Mouse (Mus musculus) forebrain, embryonic 14.5 days (tissue): ENCODE results near the gene Bcl6. TPM values are rescaled to one million over a fixed set of nuclear protein-coding genes. Genes with fewer than 3 reads are reported as not detected.

Source experiments
- ATAC-seq: fragments of 200-750 bp; cut with Nextera tagmentation; 2 replicates; pipeline ENCODE4 v1.8.0; 2017; ENCODE audit warnings: mild to moderate bottlenecking, moderate library complexity
- DNase-seq: peaks from one replicate; pipeline ENCODE4 v3.0.0-alpha.2; 2015; ENCODE audit warnings: low spot score
- H3K27ac ChIP-seq: fragments of 300-500 bp; sonication (generic); 2 replicates; pipeline ENCODE4 v1.5.1; 2014; ENCODE audit warnings: low read depth, mild to moderate bottlenecking, control low read depth, low read length, moderate library complexity
- H3K27me3 ChIP-seq: fragments of 300-500 bp; sonication (generic); replicated peaks from 2 replicates; pipeline ENCODE4 v1.6.1; 2014; ENCODE audit warnings: low read length, control low read depth, mixed read lengths; ENCODE audit not compliant: control insufficient read depth, insufficient read depth
- H3K36me3 ChIP-seq: fragments of 300-500 bp; sonication (generic); 2 replicates; pipeline ENCODE4 v1.6.1; 2014; ENCODE audit warnings: low read length, control low read depth; ENCODE audit not compliant: control insufficient read depth, insufficient read depth
- H3K4me1 ChIP-seq: fragments of 300-500 bp; sonication (generic); 2 replicates; pipeline ENCODE4 v1.6.1; 2014; ENCODE audit warnings: antibody characterized with exemption, low read length, control low read depth; ENCODE audit not compliant: control insufficient read depth, insufficient read depth
- H3K4me2 ChIP-seq: fragments of 300-500 bp; sonication (generic); 2 replicates; pipeline ENCODE4 v1.6.1; 2014; ENCODE audit warnings: mild to moderate bottlenecking, control low read depth, low read length
- H3K4me3 ChIP-seq: fragments of 300-500 bp; sonication (generic); 2 replicates; pipeline ENCODE4 v1.5.1; 2014; ENCODE audit warnings: low read depth, low read length, control low read depth
- H3K9ac ChIP-seq: fragments of 300-500 bp; sonication (generic); 2 replicates; pipeline ENCODE4 v1.6.1; 2014; ENCODE audit warnings: mild to moderate bottlenecking, low read length, control low read depth, moderate library complexity
- H3K9me3 ChIP-seq: fragments of 300-500 bp; sonication (generic); replicated peaks from 2 replicates; pipeline ENCODE4 v1.6.1; 2016; ENCODE audit warnings: low read length, control low read depth, mixed read lengths; ENCODE audit not compliant: control insufficient read depth
- WGBS: fragments of 180-500 bp; shearing (Covaris S2); extraction: QIAGEN DNeasy Blood & Tissue Kit; methylation state at CpG from one replicate; pipeline ENCODE4 v1.1.7; 2014; 5-methylcytosine and 5-hydroxymethylcytosine counted together
- polyA plus RNA-seq: library from polyadenylated mRNA; unstranded; fragments of >200 nt; fragmentation: Nextera tagmentation; extraction: Ambion mirVana; gene quantifications from 2 replicates; pipeline ENCODE4 v1.2.1, GENCODE M21; 2014

The Bcl6 gene
- polyA plus RNA-seq, 1 experiment from 2014 or later, result 1.3 TPM

DNA sequence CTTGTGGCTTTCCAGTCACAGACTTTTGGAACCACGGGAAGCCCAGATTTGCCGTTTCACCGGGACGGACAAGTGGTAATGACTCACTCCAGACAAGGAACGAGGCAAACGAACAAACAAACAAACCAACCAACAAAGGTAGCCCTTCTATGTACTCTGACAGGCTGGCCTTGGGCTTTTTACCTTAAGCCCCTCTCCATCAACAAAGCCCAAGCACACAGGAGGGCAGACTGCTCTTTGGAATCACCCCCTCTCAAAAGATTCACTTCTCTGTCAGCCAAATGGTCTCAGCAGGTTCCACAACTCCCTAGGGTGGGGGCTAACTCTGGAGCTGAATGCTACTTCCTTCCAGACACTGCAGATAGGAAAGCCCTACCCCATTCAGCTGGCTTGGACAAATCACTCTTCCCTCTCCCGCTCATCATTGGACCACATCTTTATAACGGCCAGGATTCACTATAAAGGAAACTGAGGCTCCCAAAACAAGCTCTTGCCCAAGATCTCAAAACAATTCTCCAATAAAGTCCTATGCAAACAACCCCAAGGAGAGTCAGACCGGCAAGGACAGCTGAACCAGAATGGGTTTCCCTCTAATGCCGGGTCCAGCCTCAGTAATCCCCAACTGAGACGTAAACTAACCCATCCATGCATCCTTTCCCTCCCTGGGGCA is 8.3 kb downstream of the Bcl6 start:
- Histone ChIP-seq H3K9me3 (no peaks in the 10 kb centered on the region), H3K27ac (no peak overlapping the region), H3K9ac (no peak overlapping the region), H3K4me3 (peak overlapping the region; percentile 33), H3K27me3 (peaks cover 32% of the 10 kb centered on the region), H3K36me3 (no peaks in the 10 kb centered on the region), H3K4me2 (peak overlapping the region; percentile 67), H3K4me1 (peaks cover 23% of the 10 kb centered on the region)
- DNase-seq (no peak), ATAC-seq (no peak)
- WGBS, result 5% methylated on average over 11 of the region's 11 CpGs

DNA sequence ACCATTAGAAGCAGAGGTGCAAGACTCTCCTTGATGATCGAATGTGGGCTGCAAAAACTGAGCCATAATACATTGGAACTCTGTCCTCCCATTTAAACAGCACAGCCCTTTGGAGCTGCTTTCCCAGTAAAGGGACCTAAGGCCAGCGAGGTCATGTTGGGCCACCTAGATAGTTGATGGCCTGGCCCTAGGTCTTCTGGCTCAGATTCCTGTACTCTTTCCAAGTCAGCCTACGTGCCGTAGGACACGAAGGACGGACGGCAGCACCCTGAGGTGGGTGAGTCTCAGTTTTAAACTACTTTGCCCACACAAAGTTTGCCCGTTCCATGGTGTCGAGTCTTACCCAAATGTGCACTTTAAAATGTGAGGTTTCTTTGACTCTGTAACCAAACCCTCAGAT is 9.2 kb downstream of the Bcl6 start:
- no peak overlapping the region for H3K4me3 ChIP-seq
- ATAC-seq, result no peak
- H3K9ac ChIP-seq, result no peak overlapping the region
- H3K27ac ChIP-seq, result no peak overlapping the region
- H3K36me3 ChIP-seq, result no peaks in the 10 kb centered on the region
- H3K27me3 ChIP-seq, result peaks cover 32% of the 10 kb centered on the region
- H3K4me2 ChIP-seq, result no peak overlapping the region
- DNase-seq, result no peak
- peaks cover 17% of the 10 kb centered on the region for H3K4me1 ChIP-seq
- no peaks in the 10 kb centered on the region for H3K9me3 ChIP-seq
- WGBS, result 84% methylated on average over 9 of the region's 9 CpGs

DNA sequence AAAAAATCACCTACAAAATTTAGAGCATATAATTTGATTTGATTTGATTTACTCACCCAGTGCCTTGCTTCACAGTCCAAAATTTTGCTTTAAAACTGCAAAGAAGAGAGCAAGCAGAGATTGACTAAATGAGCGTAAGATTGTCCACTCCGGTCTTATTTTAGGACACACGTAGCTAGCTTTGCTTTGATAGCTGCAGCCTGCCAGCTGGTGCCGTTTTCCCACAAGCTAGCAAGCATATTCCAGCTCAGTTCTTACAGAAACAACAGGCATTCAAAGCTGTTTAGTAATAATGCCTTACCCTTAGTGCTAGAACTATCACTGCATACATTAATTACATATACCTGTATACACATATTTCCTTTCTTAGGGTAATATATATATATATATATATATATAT is 10.2 kb downstream of the Bcl6 start:
- no peak overlapping the region for H3K9ac ChIP-seq
- WGBS, result 76% methylated on average over 4 of the region's 4 CpGs
- H3K4me3 ChIP-seq, result no peak overlapping the region
- H3K4me1 ChIP-seq, result peaks cover 16% of the 10 kb centered on the region
- H3K27ac ChIP-seq, result no peak overlapping the region
- DNase-seq, result no peak
- H3K27me3 ChIP-seq, result peaks cover 32% of the 10 kb centered on the region
- no peaks in the 10 kb centered on the region for H3K9me3 ChIP-seq
- no peak overlapping the region for H3K4me2 ChIP-seq
- no peaks in the 10 kb centered on the region for H3K36me3 ChIP-seq
- ATAC-seq, result no peak

DNA sequence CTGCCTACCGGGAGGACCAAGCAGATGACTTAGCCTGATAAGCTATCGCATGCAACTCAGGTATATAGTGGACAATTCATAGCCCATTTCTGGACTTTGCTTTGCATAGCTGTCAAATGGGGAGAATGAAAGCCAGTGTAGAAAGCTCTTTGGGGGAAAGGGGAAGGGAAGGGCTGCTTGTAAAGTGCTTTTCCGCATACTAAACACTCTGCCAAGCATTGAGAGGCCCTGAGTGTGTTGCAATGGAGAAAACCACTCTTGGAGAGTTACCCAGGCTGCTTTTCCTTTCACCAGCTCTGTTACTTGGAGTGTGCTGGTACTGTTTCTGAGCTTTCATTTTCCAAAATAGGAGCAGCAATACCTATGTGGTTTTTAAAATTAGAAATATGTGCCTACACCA is 10.9 kb downstream of the Bcl6 start:
- Histone ChIP-seq H3K27me3 (peaks cover 32% of the 10 kb centered on the region), H3K4me1 (peaks cover 14% of the 10 kb centered on the region), H3K9ac (no peak overlapping the region), H3K4me2 (no peak overlapping the region), H3K27ac (no peak overlapping the region), H3K4me3 (no peak overlapping the region), H3K36me3 (no peaks in the 10 kb centered on the region), H3K9me3 (no peaks in the 10 kb centered on the region)
- WGBS, result 79% methylated on average over 3 of the region's 3 CpGs
- ATAC-seq (no peak), DNase-seq (no peak)

GRCm38 (mm10) chr16:23976196-23976595 is 12.5 kb downstream of the Bcl6 start:
- no peak for DNase-seq
- no peak overlapping the region for H3K9ac ChIP-seq
- no peak for ATAC-seq
- H3K27me3 ChIP-seq, result peaks cover 22% of the 10 kb centered on the region
- H3K9me3 ChIP-seq, result no peaks in the 10 kb centered on the region
- H3K27ac ChIP-seq, result no peak overlapping the region
- H3K4me1 ChIP-seq, result 0 out of 2 replicates have a peak, but pooled peaks cover 3% of the 10 kb centered on the region
- 87% methylated on average over 2 of the region's 2 CpGs for WGBS
- H3K36me3 ChIP-seq, result no peaks in the 10 kb centered on the region
- H3K4me2 ChIP-seq, result no peak overlapping the region
- no peak overlapping the region for H3K4me3 ChIP-seq

- H3K9ac ChIP-seq, result no peak overlapping the region
- no peak for ATAC-seq
- no peaks in the 10 kb centered on the region for H3K36me3 ChIP-seq
- H3K9me3 ChIP-seq, result no peaks in the 10 kb centered on the region
- no peaks in the 10 kb centered on the region for H3K27me3 ChIP-seq
- no peaks in the 10 kb centered on the region for H3K4me1 ChIP-seq
- no peak overlapping the region for H3K27ac ChIP-seq
- DNase-seq, result no peak
- H3K4me3 ChIP-seq, result no peak overlapping the region
- WGBS, result 88% methylated on average over 9 of the region's 9 CpGs
- H3K4me2 ChIP-seq, result no peak overlapping the region
Observed at GRCm38 (mm10) chr16:23973635-23974367, 14.9 kb downstream of the Bcl6 start.

DNA sequence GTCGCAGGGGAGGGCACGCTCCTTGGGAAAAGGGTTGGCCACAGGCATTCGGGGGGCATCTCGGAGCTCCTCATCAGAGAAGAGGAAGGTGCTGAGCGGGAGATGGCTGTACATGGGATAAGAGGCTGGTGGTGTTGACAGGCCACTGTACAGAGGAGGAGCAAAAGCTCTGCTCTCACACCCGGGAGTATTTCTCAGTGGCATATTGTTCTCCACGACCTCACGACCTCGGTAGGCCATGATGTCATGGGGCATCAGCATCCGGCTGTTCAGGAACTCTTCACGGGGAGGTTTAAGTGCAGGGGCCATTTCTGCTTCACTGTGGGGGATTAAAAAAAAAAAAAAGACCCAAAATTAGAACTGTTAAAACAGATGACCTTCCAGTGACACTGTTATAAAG is 15.8 kb downstream of the Bcl6 start:
- H3K4me3 ChIP-seq, result no peak overlapping the region
- 76% methylated on average over 11 of the region's 11 CpGs for WGBS
- no peak overlapping the region for H3K9ac ChIP-seq
- DNase-seq (no peak), ATAC-seq (no peak)
- no peak overlapping the region for H3K27ac ChIP-seq
- no peaks in the 10 kb centered on the region for H3K4me1 ChIP-seq
- no peak overlapping the region for H3K4me2 ChIP-seq
- no peaks in the 10 kb centered on the region for H3K9me3 ChIP-seq
- peaks cover 4% of the 10 kb centered on the region; the same call in 1 of the 2 replicates for H3K36me3 ChIP-seq
- no peaks in the 10 kb centered on the region for H3K27me3 ChIP-seq

DNA sequence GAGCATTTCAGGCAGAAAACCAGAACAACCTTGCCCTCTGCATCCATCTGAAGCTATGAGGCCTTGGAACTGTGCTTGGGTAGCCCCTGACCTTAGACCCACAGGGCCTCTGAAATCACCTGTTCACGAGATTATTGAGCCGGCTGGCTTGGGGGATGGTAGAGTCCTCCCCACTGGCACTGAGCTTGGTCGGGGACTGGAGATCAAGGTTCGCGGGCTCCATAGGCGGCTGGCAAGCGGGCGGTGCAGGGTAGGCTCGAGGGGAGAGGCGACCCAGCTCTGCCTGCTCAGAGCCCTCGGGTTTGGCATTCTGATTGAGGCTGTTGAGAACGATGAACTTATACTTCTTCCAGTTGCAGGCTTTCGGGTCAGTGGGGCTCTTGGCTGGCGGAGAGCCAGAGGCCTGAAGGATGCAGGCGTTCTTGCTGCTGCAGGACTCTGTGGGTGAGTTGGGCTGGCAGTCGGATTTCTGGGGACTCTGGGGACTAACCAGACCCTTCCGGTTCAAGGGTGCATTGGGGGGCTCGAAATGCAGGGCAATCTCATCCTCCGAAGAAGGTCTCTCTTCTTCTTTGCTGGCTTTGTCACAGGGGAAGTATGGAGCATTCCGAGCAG is 16.4 kb downstream of the Bcl6 start:
- ATAC-seq (no peak), DNase-seq (no peak)
- H3K9ac ChIP-seq, result no peak overlapping the region
- H3K4me3 ChIP-seq, result no peak overlapping the region
- no peak overlapping the region for H3K27ac ChIP-seq
- no peaks in the 10 kb centered on the region for H3K4me1 ChIP-seq
- H3K36me3 ChIP-seq, result peaks cover 4% of the 10 kb centered on the region; the same call in 1 of the 2 replicates
- no peak overlapping the region for H3K4me2 ChIP-seq
- no peaks in the 10 kb centered on the region for H3K9me3 ChIP-seq
- H3K27me3 ChIP-seq, result no peaks in the 10 kb centered on the region
- 82% methylated on average over 20 of the region's 20 CpGs for WGBS

DNA sequence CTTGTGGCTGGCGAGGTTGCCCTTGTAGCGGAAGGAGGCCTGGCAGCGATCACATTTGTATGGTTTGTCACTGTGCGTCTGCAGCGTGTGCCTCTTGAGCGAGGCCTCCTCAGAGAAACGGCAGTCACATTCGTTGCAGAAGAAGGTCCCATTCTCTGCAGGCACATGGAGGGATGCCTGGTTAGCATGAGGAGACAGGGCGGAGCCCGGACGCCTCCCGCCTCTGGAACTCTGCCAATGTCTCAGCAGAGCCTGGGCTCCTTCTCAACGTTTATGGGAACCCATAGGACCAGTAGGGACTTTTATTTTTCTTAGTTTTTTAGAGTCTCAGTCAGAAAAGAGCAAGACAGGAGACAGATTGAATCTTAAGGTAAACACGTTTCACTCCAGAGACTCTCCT is 18.7 kb downstream of the Bcl6 start:
- H3K9ac ChIP-seq, result no peak overlapping the region
- no peak for DNase-seq
- no peak for ATAC-seq
- no peaks in the 10 kb centered on the region for H3K4me1 ChIP-seq
- no peak overlapping the region for H3K27ac ChIP-seq
- peaks cover 4% of the 10 kb centered on the region; the same call in 1 of the 2 replicates for H3K36me3 ChIP-seq
- H3K27me3 ChIP-seq, result no peaks in the 10 kb centered on the region
- WGBS, result 74% methylated on average over 14 of the region's 14 CpGs
- H3K4me2 ChIP-seq, result no peak overlapping the region
- no peaks in the 10 kb centered on the region for H3K9me3 ChIP-seq
- H3K4me3 ChIP-seq, result no peak overlapping the region
